12 mouse cellular contexts compared by ENCODE assay signal in genomic region chr6:8487044-8487853, GRCm38 (mm10). TPM values are rescaled to one million over a fixed set of nuclear protein-coding genes. Genes with fewer than 3 reads are reported as not detected.
DNase-seq lines count a peak whose midpoint lies in the region; ATAC-seq and TF ChIP-seq lines count a peak whose summit lies in the region.
"Had no signal": no experiment of that assay in that cellular context is flagged by ENCODE, and none has a peak within 500 bp of the region (broad histone marks: within the 10 kb centered on the region; RNA-seq: fewer than 3 reads in every experiment).

No protein-coding gene starts in this region.

- H3K4me3 ChIP-seq in heart, embryonic 12.5 days: no peak overlapping the region
- no peak overlapping the region for H3K4me3 ChIP-seq in heart, embryonic 10.5 days
- H3K4me3 ChIP-seq in stomach, embryonic 15.5 days (replicated peaks): no peak overlapping the region
- no peak overlapping the region for H3K4me3 ChIP-seq in stomach, postnatal 0 days (ENCODE audit: low read depth, low read length)
- H3K4me3 ChIP-seq in forebrain, postnatal 0 days (ENCODE audit: low read depth, low read length): no peak overlapping the region
- H3K4me3 ChIP-seq in midbrain, embryonic 14.5 days (replicated peaks; ENCODE audit: low read depth, low read length): 0 out of 2 replicates have a peak overlapping the region, but pooled peaks have one; percentile 1
- H3K4me3 ChIP-seq in intestine, embryonic 16.5 days (ENCODE audit: low read length): no peak overlapping the region
- H3K4me3 ChIP-seq: embryonic facial prominence, embryonic 13.5 days had no signal

- H3K9me3 ChIP-seq in heart, embryonic 12.5 days (replicated peaks): no peaks in the 10 kb centered on the region
- H3K9me3 ChIP-seq in heart, embryonic 10.5 days: no peaks in the 10 kb centered on the region
- no peaks in the 10 kb centered on the region for H3K9me3 ChIP-seq in stomach, embryonic 15.5 days
- H3K9me3 ChIP-seq in stomach, postnatal 0 days (ENCODE audit: control insufficient read depth, low read length): no peaks in the 10 kb centered on the region
- H3K9me3 ChIP-seq in forebrain, postnatal 0 days (ENCODE audit: low read length): no peaks in the 10 kb centered on the region
- no peaks in the 10 kb centered on the region for H3K9me3 ChIP-seq in midbrain, embryonic 14.5 days (ENCODE audit: control insufficient read depth, low read length)
- H3K9me3 ChIP-seq in intestine, embryonic 16.5 days (ENCODE audit: control insufficient read depth, low read length): no peaks in the 10 kb centered on the region
- H3K9me3 ChIP-seq: embryonic facial prominence, embryonic 13.5 days had no signal

- H3K4me1 ChIP-seq in heart, embryonic 12.5 days (replicated peaks): peaks cover 29% of the 10 kb centered on the region
- peaks cover 24% of the 10 kb centered on the region; the same call in 1 of the 2 replicates for H3K4me1 ChIP-seq in heart, embryonic 10.5 days
- no peaks in the 10 kb centered on the region for H3K4me1 ChIP-seq in stomach, embryonic 15.5 days
- no peaks in the 10 kb centered on the region for H3K4me1 ChIP-seq in stomach, postnatal 0 days (replicated peaks; ENCODE audit: control insufficient read depth, insufficient read depth)
- no peaks in the 10 kb centered on the region for H3K4me1 ChIP-seq in forebrain, postnatal 0 days (ENCODE audit: insufficient read depth)
- peaks cover 12% of the 10 kb centered on the region; the same call in 1 of the 2 replicates for H3K4me1 ChIP-seq in midbrain, embryonic 14.5 days (ENCODE audit: control insufficient read depth, insufficient read depth, low read length)
- peaks cover 4% of the 10 kb centered on the region; the same call in 1 of the 2 replicates for H3K4me1 ChIP-seq in intestine, embryonic 16.5 days (ENCODE audit: control insufficient read depth, insufficient read depth, low read length)
- H3K4me1 ChIP-seq: embryonic facial prominence, embryonic 13.5 days had no signal

- 43% methylated on average over 20 of the region's 20 CpGs for WGBS in heart, embryonic 12.5 days
- WGBS in heart, embryonic 10.5 days: 45% methylated on average over 20 of the region's 20 CpGs
- 61% methylated on average over 20 of the region's 20 CpGs for WGBS in stomach, embryonic 15.5 days
- 58% methylated on average over 20 of the region's 20 CpGs for WGBS in stomach, postnatal 0 days
- 28% methylated on average over 20 of the region's 20 CpGs for WGBS in forebrain, postnatal 0 days
- WGBS in midbrain, embryonic 14.5 days: 22% methylated on average over 20 of the region's 20 CpGs
- 58% methylated on average over 20 of the region's 20 CpGs for WGBS in intestine, embryonic 16.5 days

- ATAC-seq in heart, embryonic 12.5 days (ENCODE audit: insufficient number of reproducible peaks, low FRiP score): no peak; the same call in 1 of the 2 replicates
- ATAC-seq in stomach, embryonic 15.5 days (ENCODE audit: insufficient read depth, low FRiP score, low read depth): peak; percentile 82; the same call in 1 of the 2 replicates
- ATAC-seq in stomach, postnatal 0 days (ENCODE audit: low FRiP score, low TSS enrichment): no peak
- no peak for ATAC-seq in forebrain, postnatal 0 days
- ATAC-seq in midbrain, embryonic 14.5 days (ENCODE audit: low FRiP score, low TSS enrichment): peak; percentile 46; the same call in 1 of the 2 replicates
- no peak for ATAC-seq in intestine, embryonic 16.5 days

- no peak for DNase-seq in heart, embryonic 10.5 days (ENCODE audit: low spot score)
- no peak for DNase-seq in stomach, postnatal 0 days (ENCODE audit: low spot score)
- peak; percentile 18 for DNase-seq in forebrain, postnatal 0 days
- peak; percentile 59 for DNase-seq in midbrain, embryonic 14.5 days
- DNase-seq in gastrocnemius, postnatal 36 days: no peak
- DNase-seq: cerebellum, adult 18-20 months; heart, adult 18-20 months; kidney, adult 9 months had no signal

- intact Hi-C loops in gastrocnemius, postnatal 36 days (cut with DNase I): no loop called here

- peak overlapping the region; percentile 7; the same call in 1 of the 2 replicates for H3K4me2 ChIP-seq in heart, embryonic 12.5 days
- no peak overlapping the region for H3K4me2 ChIP-seq in stomach, embryonic 15.5 days
- H3K4me2 ChIP-seq in stomach, postnatal 0 days (replicated peaks; ENCODE audit: low read depth): no peak overlapping the region
- H3K4me2 ChIP-seq in forebrain, postnatal 0 days (ENCODE audit: low read depth): no peak overlapping the region
- peak overlapping the region; percentile 30 for H3K4me2 ChIP-seq in midbrain, embryonic 14.5 days (ENCODE audit: low read length)
- H3K4me2 ChIP-seq in intestine, embryonic 16.5 days (ENCODE audit: low read depth, low read length): no peak overlapping the region
- H3K4me2 ChIP-seq: embryonic facial prominence, embryonic 13.5 days had no signal

- TF ChIP-seq CTCF in stomach, postnatal 0 days (IDR thresholded peaks at IDR 0.05; ENCODE audit: low read depth): no peak
- TF ChIP-seq CTCF in forebrain, postnatal 0 days (IDR thresholded peaks at IDR 0.05; ENCODE audit: low read depth): no peak

- no peak overlapping the region for H3K9ac ChIP-seq in heart, embryonic 12.5 days
- no peak overlapping the region for H3K9ac ChIP-seq in stomach, embryonic 15.5 days
- H3K9ac ChIP-seq in stomach, postnatal 0 days (ENCODE audit: low read length): no peak overlapping the region
- H3K9ac ChIP-seq in forebrain, postnatal 0 days: 0 out of 2 replicates have a peak overlapping the region, but pooled peaks have one; percentile 6
- H3K9ac ChIP-seq in midbrain, embryonic 14.5 days (replicated peaks; ENCODE audit: low read length): peak overlapping the region; percentile 3; the same call in 1 of the 2 replicates
- H3K9ac ChIP-seq in intestine, embryonic 16.5 days (ENCODE audit: low read depth, low read length): no peak overlapping the region
- H3K9ac ChIP-seq: embryonic facial prominence, embryonic 13.5 days had no signal

- H3K27ac ChIP-seq in heart, embryonic 12.5 days (ENCODE audit: poor library complexity, severe bottlenecking): no peak overlapping the region
- H3K27ac ChIP-seq in heart, embryonic 10.5 days: no peak overlapping the region
- H3K27ac ChIP-seq in stomach, embryonic 15.5 days: no peak overlapping the region
- no peak overlapping the region for H3K27ac ChIP-seq in stomach, postnatal 0 days (replicated peaks)
- H3K27ac ChIP-seq in forebrain, postnatal 0 days (ENCODE audit: low read depth, low read length): no peak overlapping the region
- peak overlapping the region; percentile 52 for H3K27ac ChIP-seq in midbrain, embryonic 14.5 days (replicated peaks; ENCODE audit: low read depth, low read length)
- no peak overlapping the region for H3K27ac ChIP-seq in intestine, embryonic 16.5 days (ENCODE audit: low read length)
- H3K27ac ChIP-seq: embryonic facial prominence, embryonic 13.5 days had no signal

- no peaks in the 10 kb centered on the region for H3K27me3 ChIP-seq in heart, embryonic 12.5 days (replicated peaks)
- H3K27me3 ChIP-seq in heart, embryonic 10.5 days (ENCODE audit: insufficient read depth, poor library complexity, severe bottlenecking): no peaks in the 10 kb centered on the region
- no peaks in the 10 kb centered on the region for H3K27me3 ChIP-seq in stomach, embryonic 15.5 days (replicated peaks)
- H3K27me3 ChIP-seq in stomach, postnatal 0 days (ENCODE audit: control insufficient read depth, insufficient read depth, low read length): no peaks in the 10 kb centered on the region
- no peaks in the 10 kb centered on the region for H3K27me3 ChIP-seq in forebrain, postnatal 0 days (ENCODE audit: insufficient read depth, low read length)
- H3K27me3 ChIP-seq in midbrain, embryonic 14.5 days (ENCODE audit: control insufficient read depth, insufficient read depth, low read length): no peaks in the 10 kb centered on the region
- H3K27me3 ChIP-seq in intestine, embryonic 16.5 days (replicated peaks; ENCODE audit: control insufficient read depth, insufficient read depth, low read length): no peaks in the 10 kb centered on the region
- H3K27me3 ChIP-seq: embryonic facial prominence, embryonic 13.5 days had no signal

- no peaks in the 10 kb centered on the region for H3K36me3 ChIP-seq in heart, embryonic 12.5 days
- no peaks in the 10 kb centered on the region for H3K36me3 ChIP-seq in heart, embryonic 10.5 days
- H3K36me3 ChIP-seq in stomach, embryonic 15.5 days: no peaks in the 10 kb centered on the region
- no peaks in the 10 kb centered on the region for H3K36me3 ChIP-seq in stomach, postnatal 0 days (ENCODE audit: control insufficient read depth, insufficient read depth, low read length)
- H3K36me3 ChIP-seq in forebrain, postnatal 0 days (ENCODE audit: insufficient read depth): no peaks in the 10 kb centered on the region
- H3K36me3 ChIP-seq in midbrain, embryonic 14.5 days (ENCODE audit: control insufficient read depth, insufficient read depth, low read length): no peaks in the 10 kb centered on the region
- H3K36me3 ChIP-seq in intestine, embryonic 16.5 days (ENCODE audit: control insufficient read depth, insufficient read depth, low read length): no peaks in the 10 kb centered on the region
- H3K36me3 ChIP-seq: embryonic facial prominence, embryonic 13.5 days had no signal

- TF ChIP-seq EP300 in stomach, postnatal 0 days (optimal IDR thresholded peaks at IDR 0.05): no peak

RNA-seq across cellular contexts. Expression of gene Glcci1, which starts 22.2 kb away (rescaled TPM):
- polyA plus RNA-seq in heart, embryonic 12.5 days (2016; fragmentation: Nextera tagmentation; extraction: Ambion mirVana): 8.2 and 10.2 TPM in 2 replicates
- 5.2 and 5.5 TPM in 2 replicates for polyA plus RNA-seq in heart, embryonic 10.5 days (2016; fragmentation: Nextera tagmentation; extraction: Ambion mirVana)
- polyA plus RNA-seq in stomach, embryonic 15.5 days (2015; fragmentation: Nextera tagmentation; extraction: Ambion mirVana): 7.3 and 7.7 TPM in 2 replicates
- polyA plus RNA-seq in stomach, postnatal 0 days (2015; fragmentation: Nextera tagmentation; extraction: Ambion mirVana): 4.0 and 4.1 TPM in 2 replicates
- 26.4 and 41.7 TPM in 2 replicates for total RNA-seq in forebrain, postnatal 0 days (2014; rRNA removed)
- 8.9 and 9.9 TPM in 2 replicates for polyA plus RNA-seq in forebrain, postnatal 0 days (2015; fragmentation: Nextera tagmentation; extraction: Ambion mirVana)
- polyA plus RNA-seq in midbrain, embryonic 14.5 days (2014; fragmentation: Nextera tagmentation; extraction: Ambion mirVana): 14.1 and 15.1 TPM in 2 replicates
- 1 to 10 TPM; 5.2 to 7.4 TPM for total RNA-seq in gastrocnemius, postnatal 36 days (2021)
- polyA plus RNA-seq in intestine, embryonic 16.5 days (2015; fragmentation: Nextera tagmentation; extraction: Ambion mirVana): 1.9 and 2.3 TPM in 2 replicates

Comparison
In these comparisons a context has a peak if more than half of its experiments do, and no peak if none do; other contexts are left out.
1. ATAC-seq: peak in stomach, embryonic 15.5 days (single experiment) and midbrain, embryonic 14.5 days (single experiment); none in heart, embryonic 12.5 days (single experiment), stomach, postnatal 0 days (single experiment), forebrain, postnatal 0 days (single experiment) and intestine, embryonic 16.5 days (single experiment).
2. H3K4me2 ChIP-seq: peak in heart, embryonic 12.5 days (single experiment) and midbrain, embryonic 14.5 days (single experiment); none in stomach, embryonic 15.5 days (single experiment), stomach, postnatal 0 days (single experiment), forebrain, postnatal 0 days (single experiment) and intestine, embryonic 16.5 days (single experiment).
3. H3K9ac ChIP-seq: peak in forebrain, postnatal 0 days (single experiment) and midbrain, embryonic 14.5 days (single experiment); none in heart, embryonic 12.5 days (single experiment), stomach, embryonic 15.5 days (single experiment), stomach, postnatal 0 days (single experiment) and intestine, embryonic 16.5 days (single experiment).
4. DNase-seq: peak in forebrain, postnatal 0 days (single experiment) and midbrain, embryonic 14.5 days (single experiment); none in heart, embryonic 10.5 days (single experiment), stomach, postnatal 0 days (single experiment) and gastrocnemius, postnatal 36 days (0 of 2).